Mouse (Mus musculus): ENCODE data around the gene Podxl2.

Gene Podxl2

GRCm38 (mm10) chr6:88889410-88890042, 14.7 kb upstream of the Podxl2 start:
- no peak for DNase-seq (ENCODE audit: low read depth, low spot score)

GRCm38 (mm10) chr6:88886417-88886967, 11.6 kb upstream of the Podxl2 start:
- DNase-seq (ENCODE audit: low read depth, low spot score): no peak

GRCm38 (mm10) chr6:88885644-88886416, 11.0 kb upstream of the Podxl2 start:
- DNase-seq (ENCODE audit: low read depth, low spot score): no peak

- DNase-seq (ENCODE audit: low read depth, low spot score): no peak
Measured at GRCm38 (mm10) chr6:88884690-88885089, 9.8 kb upstream of the Podxl2 start.

- no peak for DNase-seq (ENCODE audit: low read depth, low spot score)
Measured at GRCm38 (mm10) chr6:88884195-88884594, 9.4 kb upstream of the Podxl2 start.

GRCm38 (mm10) chr6:88881334-88881733, 6.5 kb upstream of the Podxl2 start:
- DNase-seq (ENCODE audit: low read depth, low spot score): no peak

GRCm38 (mm10) chr6:88879471-88879870, 4.6 kb upstream of the Podxl2 start:
- no peak for DNase-seq (ENCODE audit: low read depth, low spot score)

- no peak for DNase-seq (ENCODE audit: low read depth, low spot score)
Measured at GRCm38 (mm10) chr6:88873965-88874867, 628 bp downstream of the Podxl2 start.

GRCm38 (mm10) chr6:88872811-88873210, 2.0 kb downstream of the Podxl2 start:
- no peak for DNase-seq (ENCODE audit: low read depth, low spot score)

- no peak for DNase-seq (ENCODE audit: low read depth, low spot score)
Measured at GRCm38 (mm10) chr6:88871546-88871945, 3.3 kb downstream of the Podxl2 start.

GRCm38 (mm10) chr6:88870594-88870993, 4.2 kb downstream of the Podxl2 start:
- no peak for DNase-seq (ENCODE audit: low read depth, low spot score)

GRCm38 (mm10) chr6:88869459-88869858, 5.4 kb downstream of the Podxl2 start:
- DNase-seq (ENCODE audit: low read depth, low spot score): no peak

- no peak for DNase-seq (ENCODE audit: low read depth, low spot score)
Measured at GRCm38 (mm10) chr6:88865704-88866103, 9.1 kb downstream of the Podxl2 start.

GRCm38 (mm10) chr6:88860914-88861313, 13.9 kb downstream of the Podxl2 start:
- peak; percentile 32 for DNase-seq (ENCODE audit: low read depth, low spot score)

GRCm38 (mm10) chr6:88858341-88858740, 16.5 kb downstream of the Podxl2 start:
- DNase-seq (ENCODE audit: low read depth, low spot score): no peak

GRCm38 (mm10) chr6:88857830-88858229, 17.0 kb downstream of the Podxl2 start:
- DNase-seq (ENCODE audit: low read depth, low spot score): no peak

GRCm38 (mm10) chr6:88857249-88857648, 17.6 kb downstream of the Podxl2 start:
- DNase-seq (ENCODE audit: low read depth, low spot score): no peak

- DNase-seq (ENCODE audit: low read depth, low spot score): peak; percentile 82
Measured at GRCm38 (mm10) chr6:88855636-88856035, 19.2 kb downstream of the Podxl2 start.

- DNase-seq (ENCODE audit: low read depth, low spot score): no peak
Measured at GRCm38 (mm10) chr6:88854509-88854908, 20.3 kb downstream of the Podxl2 start.

- DNase-seq (ENCODE audit: low read depth, low spot score): no peak
Measured at GRCm38 (mm10) chr6:88850034-88850433, 24.8 kb downstream of the Podxl2 start.

GRCm38 (mm10) chr6:88849270-88849669, 25.6 kb downstream of the Podxl2 start:
- no peak for DNase-seq (ENCODE audit: low read depth, low spot score)

- DNase-seq (ENCODE audit: low read depth, low spot score): no peak
Measured at GRCm38 (mm10) chr6:88847571-88847970, 27.3 kb downstream of the Podxl2 start.

All from c-Kit-negative CD71-positive TER-119-positive erythroid progenitor cells, embryonic 14.5 days (primary cell).